Mouse (Mus musculus) brain, adult 2 months (tissue): ENCODE data around the gene Eif2ak4.

Source experiments
- DNase-seq: peaks from one replicate; pipeline ENCODE4 v3.0.0; 2011; ENCODE audit warnings: low read depth, low spot score

The Eif2ak4 gene

GRCm38 (mm10) chr2:118509688-118510446 lies 121.4 kb downstream of the Eif2ak4 start:
- DNase-seq, result no peak

- peak; percentile 94 for DNase-seq
These were observed 122.3 kb downstream of the Eif2ak4 start for GRCm38 (mm10) chr2:118510447-118511310.

- DNase-seq, result no peak
These were observed 123.5 kb downstream of the Eif2ak4 start for GRCm38 (mm10) chr2:118511779-118512417.

- DNase-seq, result no peak
These were observed 124.3 kb downstream of the Eif2ak4 start for GRCm38 (mm10) chr2:118512418-118513377.

- DNase-seq, result peak; percentile 82
These were observed 131.9 kb downstream of the Eif2ak4 start for GRCm38 (mm10) chr2:118520042-118520933.

GRCm38 (mm10) chr2:118522265-118522664 lies 133.8 kb downstream of the Eif2ak4 start:
- DNase-seq, result peak; percentile 10

- DNase-seq, result peak; percentile 9
These were observed 134.8 kb downstream of the Eif2ak4 start for GRCm38 (mm10) chr2:118523163-118523730.

GRCm38 (mm10) chr2:118524811-118525210 lies 136.4 kb downstream of the Eif2ak4 start:
- DNase-seq, result no peak
